Mouse (Mus musculus) limb, embryonic 13.5 days (tissue): ENCODE results near the gene Cfi. TPM values are rescaled to one million over a fixed set of nuclear protein-coding genes. Genes with fewer than 3 reads are reported as not detected.

Source experiments
- ATAC-seq: fragments of 200-750 bp; cut with Nextera tagmentation; 2 replicates; pipeline ENCODE4 v1.8.0; 2017; ENCODE audit warnings: low read depth, moderate number of reproducible peaks, moderate TSS enrichment; ENCODE audit not compliant: low FRiP score
- H3K27ac ChIP-seq: fragments of 300-500 bp; sonication (generic); 2 replicates; pipeline ENCODE4 v1.5.1; 2015; ENCODE audit warnings: inconsistent platforms, mild to moderate bottlenecking, moderate library complexity
- H3K27me3 ChIP-seq: fragments of 300-500 bp; sonication (generic); 2 replicates; pipeline ENCODE4 v1.6.1; 2015; ENCODE audit warnings: mild to moderate bottlenecking, inconsistent platforms
- H3K36me3 ChIP-seq: fragments of 300-500 bp; sonication (generic); 2 replicates; pipeline ENCODE4 v1.6.1; 2015; ENCODE audit warnings: inconsistent platforms, mild to moderate bottlenecking, moderate library complexity
- H3K4me1 ChIP-seq: fragments of 300-500 bp; sonication (generic); 2 replicates; pipeline ENCODE4 v1.6.1; 2015; ENCODE audit warnings: inconsistent platforms
- H3K4me2 ChIP-seq: fragments of 300-500 bp; sonication (generic); replicated peaks from 2 replicates; pipeline ENCODE4 v1.6.1; 2015; ENCODE audit warnings: inconsistent platforms, mild to moderate bottlenecking, moderate library complexity
- H3K4me3 ChIP-seq: fragments of 300-500 bp; sonication (generic); 2 replicates; pipeline ENCODE4 v1.5.1; 2015; ENCODE audit warnings: moderate library complexity, mild to moderate bottlenecking, inconsistent platforms
- H3K9ac ChIP-seq: fragments of 300-500 bp; sonication (generic); 2 replicates; pipeline ENCODE4 v1.6.1; 2015; ENCODE audit warnings: mild to moderate bottlenecking, inconsistent platforms
- H3K9me3 ChIP-seq: fragments of 300-500 bp; sonication (generic); 2 replicates; pipeline ENCODE4 v1.6.1; 2016; ENCODE audit warnings: inconsistent platforms
- WGBS: fragments of 180-500 bp; shearing (Covaris S2); methylation state at CpG from one replicate; pipeline ENCODE4 v1.1.7; 2015; 5-methylcytosine and 5-hydroxymethylcytosine counted together
- polyA plus RNA-seq: library from polyadenylated mRNA; unstranded; fragments of >200 nt; fragmentation: Nextera tagmentation; extraction: Ambion mirVana; gene quantifications from 2 replicates; pipeline ENCODE4 v1.2.1, GENCODE M21; 2015

Gene Cfi
- polyA plus RNA-seq, 1 experiment from 2014 or later, result 0.31 TPM

DNA sequence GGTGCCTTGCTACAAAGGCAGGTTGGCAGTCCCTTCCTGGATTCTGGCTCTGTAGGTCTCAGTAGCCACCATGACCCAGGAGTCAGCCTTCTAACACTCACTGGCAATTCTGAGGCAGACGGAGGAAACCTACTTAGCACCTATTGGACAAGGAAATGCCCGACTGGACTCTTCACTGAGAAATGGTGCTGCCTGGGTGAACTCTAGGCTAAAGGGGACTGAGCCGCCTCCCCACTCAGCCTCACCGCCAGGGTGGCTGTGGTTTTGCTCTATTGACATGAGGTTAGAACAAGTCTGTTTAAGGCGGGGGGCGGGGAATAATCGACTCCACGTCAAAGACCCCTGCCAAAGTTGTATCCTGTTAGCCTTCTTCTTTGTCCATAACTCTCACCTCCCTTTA is 68.2 kb downstream of the Cfi start:
- Histone ChIP-seq H3K9ac (no peak overlapping the region), H3K9me3 (no peaks in the 10 kb centered on the region), H3K27me3 (no peaks in the 10 kb centered on the region), H3K4me2 (no peak overlapping the region), H3K27ac (no peak overlapping the region), H3K4me3 (no peak overlapping the region), H3K4me1 (peaks cover 22% of the 10 kb centered on the region), H3K36me3 (peaks cover 28% of the 10 kb centered on the region)
- 89% methylated on average over 8 of the region's 8 CpGs for WGBS
- no peak for ATAC-seq

DNA sequence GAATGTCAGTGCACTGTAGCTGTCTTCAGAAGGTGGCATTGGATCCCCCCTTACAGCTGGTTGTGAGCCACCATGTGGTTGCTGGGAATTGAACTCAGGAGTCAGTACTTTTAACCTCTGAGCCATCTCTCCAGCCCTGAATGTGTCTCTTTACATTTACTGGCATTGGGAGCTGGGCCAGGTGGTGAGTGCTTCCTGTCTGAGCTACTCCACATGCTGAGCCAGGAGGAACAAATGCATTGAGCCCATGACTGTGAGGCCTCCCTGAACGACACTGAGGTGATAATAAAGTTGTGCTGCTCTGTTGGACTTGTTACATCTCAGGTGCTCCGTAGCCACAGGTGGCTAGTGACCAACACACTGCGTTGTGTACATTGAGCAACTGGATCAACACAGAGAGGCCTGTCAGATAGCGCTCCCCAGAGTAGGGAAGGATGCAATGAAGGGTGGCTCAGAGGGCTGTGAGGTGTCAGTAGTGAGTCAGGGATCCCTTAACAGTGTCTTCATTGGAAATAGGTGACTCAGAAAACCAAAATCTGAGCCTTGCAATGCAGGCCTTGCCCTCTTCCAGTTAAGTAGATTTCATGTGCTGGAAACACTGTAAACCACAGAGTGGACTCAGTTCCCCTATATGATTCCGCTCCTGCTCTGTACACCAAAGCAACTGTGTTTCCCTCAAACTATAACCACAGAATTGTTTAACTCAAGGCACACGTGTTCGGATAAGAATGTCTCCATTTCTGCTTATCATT is 68.9 kb downstream of the Cfi start:
- 85% methylated on average over 7 of the region's 7 CpGs for WGBS
- no peaks in the 10 kb centered on the region for H3K9me3 ChIP-seq
- ATAC-seq, result no peak
- H3K4me3 ChIP-seq, result no peak overlapping the region
- H3K4me1 ChIP-seq, result peaks cover 22% of the 10 kb centered on the region
- peaks cover 35% of the 10 kb centered on the region for H3K36me3 ChIP-seq
- H3K4me2 ChIP-seq, result no peak overlapping the region
- no peak overlapping the region for H3K9ac ChIP-seq
- H3K27ac ChIP-seq, result no peak overlapping the region
- H3K27me3 ChIP-seq, result no peaks in the 10 kb centered on the region

DNA sequence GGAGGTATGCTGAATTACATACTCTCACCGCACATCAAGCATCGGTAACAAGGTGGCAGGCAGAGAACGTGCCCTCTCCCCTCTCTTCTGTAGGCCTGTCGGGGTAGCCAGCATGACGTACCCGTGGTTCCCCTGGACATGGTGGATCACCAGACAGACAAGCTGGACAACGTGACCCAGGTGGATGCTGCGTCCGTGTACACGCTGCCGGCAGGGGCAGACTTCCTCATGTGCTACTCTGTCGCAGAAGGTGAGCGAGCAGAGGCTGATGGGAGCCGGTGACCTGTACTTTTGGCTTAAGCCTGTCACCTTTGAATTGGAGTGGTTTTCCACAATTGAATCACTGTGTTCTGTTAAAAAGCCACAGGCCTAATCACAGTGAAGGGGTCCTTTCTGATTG is 76.3 kb downstream of the Cfi start:
- ATAC-seq, result no peak
- WGBS, result 91% methylated on average over 14 of the region's 14 CpGs
- Histone ChIP-seq H3K36me3 (peaks cover 77% of the 10 kb centered on the region), H3K4me3 (no peak overlapping the region), H3K9me3 (no peaks in the 10 kb centered on the region), H3K27ac (no peak overlapping the region), H3K4me2 (no peak overlapping the region), H3K9ac (no peak overlapping the region), H3K27me3 (no peaks in the 10 kb centered on the region), H3K4me1 (no peaks in the 10 kb centered on the region)

DNA sequence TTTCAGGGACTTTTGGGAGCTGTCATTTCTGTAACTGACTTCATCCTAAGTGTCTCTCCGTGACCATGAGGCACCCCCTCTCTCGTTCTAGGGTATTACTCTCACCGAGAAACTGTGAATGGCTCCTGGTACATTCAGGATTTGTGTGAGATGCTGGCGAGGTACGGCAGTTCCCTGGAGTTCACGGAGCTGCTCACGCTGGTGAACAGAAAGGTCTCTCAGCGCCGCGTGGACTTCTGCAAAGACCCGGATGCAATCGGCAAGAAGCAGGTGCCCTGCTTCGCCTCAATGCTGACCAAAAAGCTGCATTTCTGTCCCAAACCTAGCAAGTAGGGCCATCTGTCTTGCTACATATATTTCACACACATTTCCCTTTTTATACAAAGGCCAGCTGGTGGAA is 77.6 kb downstream of the Cfi start:
- Histone ChIP-seq H3K27me3 (no peaks in the 10 kb centered on the region), H3K4me2 (no peak overlapping the region), H3K36me3 (peaks cover 69% of the 10 kb centered on the region), H3K4me3 (no peak overlapping the region), H3K9me3 (no peaks in the 10 kb centered on the region), H3K4me1 (no peaks in the 10 kb centered on the region), H3K9ac (no peak overlapping the region), H3K27ac (no peak overlapping the region)
- ATAC-seq, result no peak
- 93% methylated on average over 13 of the region's 13 CpGs for WGBS

DNA sequence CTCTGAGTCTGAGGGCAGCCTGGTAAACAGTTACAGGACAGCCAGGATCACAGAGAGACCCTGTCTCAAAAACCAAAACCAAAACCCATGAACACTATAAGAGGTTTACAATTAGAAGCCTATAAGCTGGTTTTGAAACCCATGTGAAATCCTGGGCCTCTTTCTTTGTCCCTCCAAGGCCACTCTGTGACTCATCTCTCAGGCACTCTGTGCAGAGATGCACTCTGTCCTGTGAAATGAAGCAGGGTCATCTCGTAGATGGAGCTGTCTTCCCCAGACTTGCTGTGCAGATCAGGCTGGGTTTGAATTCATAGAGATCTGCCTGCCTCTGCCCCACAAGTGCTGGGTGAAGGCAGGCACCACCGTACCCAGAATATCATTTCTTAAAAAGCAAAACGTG is 81.7 kb downstream of the Cfi start:
- 86% methylated on average over 3 of the region's 3 CpGs for WGBS

DNA sequence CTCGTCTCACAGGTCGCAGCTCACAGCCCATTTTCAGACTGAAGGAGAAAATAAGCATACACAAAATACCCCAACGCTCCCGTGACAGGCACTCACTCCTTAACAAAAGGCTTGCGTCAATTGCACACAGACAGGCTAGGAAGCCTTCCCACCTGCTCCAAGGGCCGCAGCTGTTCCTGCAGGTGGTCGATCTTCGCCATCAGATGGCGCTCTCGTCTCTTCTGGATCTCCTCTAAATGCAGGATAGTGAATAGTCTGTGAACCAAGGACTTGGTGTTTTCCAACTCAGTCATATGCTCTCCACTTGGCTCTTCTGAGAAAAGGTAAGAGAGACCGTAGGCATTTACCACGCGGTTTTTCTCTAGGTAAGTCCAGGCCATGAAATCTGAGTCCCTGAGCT is 82.8 kb downstream of the Cfi start:
- Histone ChIP-seq H3K36me3 (peaks cover 20% of the 10 kb centered on the region), H3K27me3 (no peaks in the 10 kb centered on the region), H3K9ac (no peak overlapping the region), H3K27ac (no peak overlapping the region), H3K9me3 (no peaks in the 10 kb centered on the region), H3K4me3 (no peak overlapping the region), H3K4me1 (no peaks in the 10 kb centered on the region), H3K4me2 (no peak overlapping the region)
- peak; percentile 66 for ATAC-seq
- 15% methylated on average over 13 of the region's 13 CpGs for WGBS

More for the DNA sequence above, 81.7 kb downstream of the Cfi start:
- Histone ChIP-seq H3K4me1 (no peaks in the 10 kb centered on the region), H3K27ac (no peak overlapping the region), H3K4me3 (no peak overlapping the region), H3K9ac (no peak overlapping the region), H3K9me3 (no peaks in the 10 kb centered on the region), H3K4me2 (no peak overlapping the region), H3K27me3 (no peaks in the 10 kb centered on the region), H3K36me3 (peaks cover 30% of the 10 kb centered on the region)
- ATAC-seq, result no peak

DNA sequence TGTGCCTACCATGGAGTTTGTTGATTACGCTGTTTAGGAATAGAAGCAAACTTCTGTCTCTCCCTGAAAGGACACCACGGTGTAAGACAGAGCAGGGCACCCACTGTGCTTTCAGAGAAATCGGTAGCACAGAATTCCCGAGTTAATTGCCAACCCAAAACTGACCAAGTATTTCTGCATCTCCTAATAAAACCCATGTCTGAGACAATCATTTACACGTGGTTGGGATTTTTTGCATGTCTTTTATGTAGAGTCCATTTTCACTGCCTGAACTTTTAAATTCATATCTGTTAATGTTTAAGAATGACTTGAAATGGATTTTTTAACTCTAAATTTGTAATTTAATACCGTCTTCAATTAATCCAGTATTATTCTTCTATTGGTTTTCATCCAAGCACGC is 87.9 kb downstream of the Cfi start:
- Histone ChIP-seq H3K36me3 (no peaks in the 10 kb centered on the region), H3K27me3 (no peaks in the 10 kb centered on the region), H3K4me1 (no peaks in the 10 kb centered on the region), H3K4me3 (no peak overlapping the region), H3K9me3 (no peaks in the 10 kb centered on the region), H3K9ac (no peak overlapping the region), H3K27ac (no peak overlapping the region), H3K4me2 (no peak overlapping the region)
- ATAC-seq, result no peak
- WGBS, result 85% methylated on average over 7 of the region's 7 CpGs

Other genes starting within 250 kb of the Cfi start
- gene Egf, start 80.6 kb upstream of the Cfi start, polyA plus RNA-seq, result 1.8 and 2.1 TPM in 2 replicates
- gene Lrit3, start 31.9 kb upstream of the Cfi start, polyA plus RNA-seq, result not detected in 2 replicates
- 0.15 and 0.17 TPM in 2 replicates for gene Rrh, start 13.3 kb upstream of the Cfi start, polyA plus RNA-seq
- 69.1 and 72.5 TPM in 2 replicates for gene Gar1, start 4.5 kb upstream of the Cfi start, polyA plus RNA-seq
- 21.3 and 22.0 TPM in 2 replicates for gene Pla2g12a, start 42.7 kb downstream of the Cfi start, polyA plus RNA-seq
- gene Casp6, start 65.5 kb downstream of the Cfi start, polyA plus RNA-seq, result 90.6 and 91.5 TPM in 2 replicates
- 6.9 and 8.3 TPM in 2 replicates for gene Mcub, start 134.3 kb downstream of the Cfi start, polyA plus RNA-seq
- 33.1 and 34.7 TPM in 2 replicates for gene Sec24b, start 225.7 kb downstream of the Cfi start, polyA plus RNA-seq